Mouse (Mus musculus) hindbrain, embryonic 14.5 days (tissue): ENCODE measurements around the gene Stk10. TPM values are rescaled to one million over a fixed set of nuclear protein-coding genes. Genes with fewer than 3 reads are reported as not detected.

Experiments
- ATAC-seq: fragments of 200-750 bp; cut with Nextera tagmentation; 2 replicates; pipeline ENCODE4 v1.8.0; 2017; ENCODE audit warnings: moderate number of reproducible peaks, mild to moderate bottlenecking, moderate TSS enrichment, moderate library complexity; ENCODE audit not compliant: low FRiP score
- DNase-seq: peaks from one replicate; pipeline ENCODE4 v3.0.0-alpha.2; 2015; ENCODE audit warnings: low spot score
- H3K27ac ChIP-seq: fragments of 300-500 bp; sonication (generic); 2 replicates; pipeline ENCODE4 v1.5.1; 2014; ENCODE audit warnings: mild to moderate bottlenecking, moderate library complexity
- H3K27me3 ChIP-seq: fragments of 300-500 bp; sonication (generic); 2 replicates; pipeline ENCODE4 v1.6.1; 2014; ENCODE audit warnings: mild to moderate bottlenecking, low read length, mixed read lengths; ENCODE audit not compliant: control insufficient read depth, insufficient read depth
- H3K36me3 ChIP-seq: fragments of 300-500 bp; sonication (generic); replicated peaks from 2 replicates; pipeline ENCODE4 v1.6.1; 2014; ENCODE audit not compliant: control insufficient read depth, insufficient read depth
- H3K4me1 ChIP-seq: fragments of 300-500 bp; sonication (generic); replicated peaks from 2 replicates; pipeline ENCODE4 v1.6.1; 2014; ENCODE audit warnings: antibody characterized with exemption, low read length, mixed read lengths; ENCODE audit not compliant: control insufficient read depth, insufficient read depth
- H3K4me2 ChIP-seq: fragments of 300-500 bp; sonication (generic); replicated peaks from 2 replicates; pipeline ENCODE4 v1.6.1; 2014; ENCODE audit warnings: mild to moderate bottlenecking, moderate library complexity
- H3K4me3 ChIP-seq: fragments of 300-500 bp; sonication (generic); replicated peaks from 2 replicates; pipeline ENCODE4 v1.5.1; 2014; ENCODE audit warnings: mild to moderate bottlenecking, low read length
- H3K9ac ChIP-seq: fragments of 300-500 bp; sonication (generic); 2 replicates; pipeline ENCODE4 v1.6.1; 2014
- H3K9me3 ChIP-seq: fragments of 300-500 bp; sonication (generic); 2 replicates; pipeline ENCODE4 v1.6.1; 2016; ENCODE audit warnings: low read length; ENCODE audit not compliant: control insufficient read depth
- WGBS: fragments of 180-500 bp; shearing (Covaris S2); extraction: QIAGEN DNeasy Blood & Tissue Kit; methylation state at CpG from one replicate; pipeline ENCODE4 v1.1.7; 2014; 5-methylcytosine and 5-hydroxymethylcytosine counted together
- polyA plus RNA-seq: library from polyadenylated mRNA; unstranded; fragments of >200 nt; fragmentation: Nextera tagmentation; extraction: Ambion mirVana; gene quantifications from 2 replicates; pipeline ENCODE4 v1.2.1, GENCODE M21; 2014

The Stk10 gene
- polyA plus RNA-seq, 1 experiment from 2014 or later, result 2.2 TPM

DNA sequence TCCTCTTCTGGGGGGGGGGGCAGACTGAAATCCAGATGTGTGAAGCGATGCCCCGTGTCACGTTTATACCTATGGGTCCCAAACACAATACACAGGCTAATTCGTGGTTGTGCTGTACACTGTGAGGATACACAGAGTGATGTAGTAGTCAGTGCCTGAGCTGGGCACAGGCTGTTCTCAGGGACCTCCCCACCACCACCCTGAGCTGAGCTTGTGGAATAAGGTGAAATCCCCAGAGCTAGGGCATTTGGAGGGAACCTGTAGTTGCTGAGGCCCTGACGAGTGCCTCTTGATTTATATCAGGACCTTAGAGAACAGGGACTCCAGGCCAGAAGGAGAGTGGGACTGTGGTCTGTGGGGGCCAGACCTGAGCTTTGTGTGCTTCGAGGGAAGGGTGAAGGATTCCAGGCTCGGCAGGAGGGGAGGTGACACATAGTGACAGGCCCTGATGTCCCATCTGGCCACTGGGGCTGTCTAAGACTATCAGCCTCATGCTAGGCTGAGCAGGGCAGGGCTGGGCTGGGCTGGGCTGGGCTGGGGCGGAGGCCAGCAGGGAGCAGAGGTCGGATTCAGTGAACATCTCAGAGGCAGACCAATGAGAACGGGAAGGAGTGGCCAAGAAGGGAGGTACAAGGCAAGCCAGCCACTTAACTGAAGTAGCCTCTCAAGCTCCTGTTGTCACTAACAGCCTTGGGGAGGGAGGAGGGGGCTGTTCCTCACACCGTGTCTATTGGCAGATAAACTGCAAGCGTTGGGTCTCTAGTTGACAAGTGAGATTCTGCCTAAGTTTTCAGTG is 68.6 kb downstream of the Stk10 start:
- Histone ChIP-seq H3K27me3 (no peaks in the 10 kb centered on the region), H3K27ac (no peak overlapping the region), H3K4me3 (no peak overlapping the region), H3K36me3 (no peaks in the 10 kb centered on the region), H3K9me3 (no peaks in the 10 kb centered on the region), H3K4me2 (no peak overlapping the region), H3K9ac (no peak overlapping the region), H3K4me1 (peaks cover 11% of the 10 kb centered on the region; the same call in 1 of the 2 replicates)
- ATAC-seq (0 out of 2 replicates have a peak, but pooled peaks have one; percentile 19), DNase-seq (no peak)
- 46% methylated on average over 12 of the region's 12 CpGs for WGBS

DNA sequence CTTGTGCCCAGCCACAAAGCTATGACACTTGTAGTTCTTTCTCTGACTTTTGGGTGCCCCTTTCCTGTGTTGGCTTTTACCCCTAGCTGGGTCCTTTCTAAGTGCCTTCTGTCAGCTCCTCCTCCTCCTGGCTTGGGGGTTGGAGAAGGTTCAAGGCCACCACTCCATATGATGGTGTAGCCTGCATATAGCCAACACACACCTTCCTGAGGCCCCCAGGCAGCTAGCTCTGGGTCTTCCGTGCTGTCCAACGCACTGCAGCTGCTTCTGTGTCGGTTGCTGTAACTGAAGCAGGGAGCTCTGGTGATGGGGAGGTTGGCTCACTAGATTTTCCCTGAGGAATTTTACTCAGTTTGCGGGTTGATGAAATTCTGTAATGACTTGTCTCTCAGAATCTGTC is 71.6 kb downstream of the Stk10 start:
- Histone ChIP-seq H3K4me2 (no peak overlapping the region), H3K27ac (peak overlapping the region; percentile 41; the same call in 1 of the 2 replicates), H3K27me3 (no peaks in the 10 kb centered on the region), H3K9me3 (no peaks in the 10 kb centered on the region), H3K36me3 (no peaks in the 10 kb centered on the region), H3K4me1 (peaks cover 11% of the 10 kb centered on the region; the same call in 1 of the 2 replicates), H3K4me3 (no peak overlapping the region), H3K9ac (no peak overlapping the region)
- ATAC-seq (no peak), DNase-seq (no peak)
- 53% methylated on average over 4 of the region's 4 CpGs for WGBS

- H3K9ac ChIP-seq, result no peak overlapping the region
- H3K27ac ChIP-seq, result peak overlapping the region; percentile 41; the same call in 1 of the 2 replicates
- H3K27me3 ChIP-seq, result no peaks in the 10 kb centered on the region
- no peaks in the 10 kb centered on the region for H3K9me3 ChIP-seq
- H3K4me3 ChIP-seq, result no peak overlapping the region
- peak; percentile 55; the same call in 1 of the 2 replicates for ATAC-seq
- peaks cover 11% of the 10 kb centered on the region; the same call in 1 of the 2 replicates for H3K4me1 ChIP-seq
- no peak overlapping the region for H3K4me2 ChIP-seq
- DNase-seq, result no peak
- H3K36me3 ChIP-seq, result no peaks in the 10 kb centered on the region
- WGBS, result 54% methylated on average over 7 of the region's 7 CpGs
Measured at GRCm38 (mm10) chr11:32605131-32605860, 72.2 kb downstream of the Stk10 start.

GRCm38 (mm10) chr11:32605907-32606306 is 72.8 kb downstream of the Stk10 start:
- peaks cover 11% of the 10 kb centered on the region; the same call in 1 of the 2 replicates for H3K4me1 ChIP-seq
- no peak for DNase-seq
- ATAC-seq, result no peak
- 96% methylated on average over 3 of the region's 3 CpGs for WGBS
- H3K9me3 ChIP-seq, result no peaks in the 10 kb centered on the region
- no peak overlapping the region for H3K9ac ChIP-seq
- H3K27ac ChIP-seq, result no peak overlapping the region
- H3K36me3 ChIP-seq, result no peaks in the 10 kb centered on the region
- no peak overlapping the region for H3K4me3 ChIP-seq
- H3K27me3 ChIP-seq, result no peaks in the 10 kb centered on the region
- H3K4me2 ChIP-seq, result no peak overlapping the region

DNA sequence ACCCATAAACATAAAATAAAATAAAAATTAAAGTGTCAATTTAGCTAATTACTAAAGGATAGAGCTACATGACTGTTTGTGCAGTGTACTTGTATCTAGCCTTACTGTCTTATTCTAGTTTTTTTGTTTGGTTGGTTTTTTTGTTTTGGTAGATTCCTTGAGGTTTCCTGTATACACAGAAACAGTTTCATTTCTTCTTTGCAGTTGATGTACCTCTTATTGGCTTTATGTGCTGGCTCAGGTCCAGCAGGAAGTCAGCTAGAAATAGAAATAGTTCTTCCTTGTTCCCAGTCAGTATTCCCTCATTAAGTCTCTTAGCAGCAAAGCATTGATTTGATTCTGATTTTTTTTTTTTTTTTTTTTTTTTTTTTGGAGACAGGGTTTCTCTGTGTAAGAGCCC is 74.2 kb downstream of the Stk10 start:
- H3K4me1 ChIP-seq, result peaks cover 11% of the 10 kb centered on the region; the same call in 1 of the 2 replicates
- no peak for ATAC-seq
- no peak overlapping the region for H3K4me3 ChIP-seq
- no peaks in the 10 kb centered on the region for H3K36me3 ChIP-seq
- H3K27ac ChIP-seq, result no peak overlapping the region
- H3K4me2 ChIP-seq, result no peak overlapping the region
- H3K9me3 ChIP-seq, result no peaks in the 10 kb centered on the region
- DNase-seq, result no peak
- H3K27me3 ChIP-seq, result no peaks in the 10 kb centered on the region
- no peak overlapping the region for H3K9ac ChIP-seq

DNA sequence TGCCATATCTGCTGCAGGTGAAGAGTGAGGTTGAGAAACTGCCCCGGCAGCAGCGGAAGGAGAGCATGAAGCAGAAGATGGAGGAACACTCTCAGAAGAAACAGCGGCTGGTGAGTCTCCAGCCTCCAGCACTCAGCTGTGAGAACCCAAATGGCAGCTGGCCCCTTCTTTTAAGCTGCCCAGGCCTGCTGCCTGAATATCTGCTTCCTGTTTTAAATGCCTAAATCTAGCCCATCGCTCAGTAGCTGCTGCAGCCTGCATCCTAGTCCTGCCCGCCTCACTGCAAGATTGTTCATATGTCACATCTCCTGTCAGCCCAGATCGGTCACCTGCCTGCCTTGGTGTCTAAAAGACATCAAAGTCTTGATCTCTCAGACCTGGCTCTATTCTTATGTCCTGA is 77.5 kb downstream of the Stk10 start:
- Histone ChIP-seq H3K27me3 (no peaks in the 10 kb centered on the region), H3K36me3 (no peaks in the 10 kb centered on the region; the same call in 1 of the 2 replicates), H3K4me1 (no peaks in the 10 kb centered on the region), H3K9me3 (no peaks in the 10 kb centered on the region), H3K9ac (no peak overlapping the region), H3K4me3 (no peak overlapping the region), H3K4me2 (no peak overlapping the region), H3K27ac (no peak overlapping the region)
- 89% methylated on average over 6 of the region's 6 CpGs for WGBS
- DNase-seq (no peak), ATAC-seq (no peak)

- Histone ChIP-seq H3K27me3 (no peaks in the 10 kb centered on the region), H3K36me3 (no peaks in the 10 kb centered on the region; the same call in 1 of the 2 replicates), H3K9me3 (no peaks in the 10 kb centered on the region), H3K4me3 (no peak overlapping the region), H3K4me1 (no peaks in the 10 kb centered on the region), H3K27ac (no peak overlapping the region), H3K4me2 (no peak overlapping the region), H3K9ac (no peak overlapping the region)
- 85% methylated on average over 6 of the region's 6 CpGs for WGBS
- DNase-seq, result no peak
- ATAC-seq, result no peak
Measured at GRCm38 (mm10) chr11:32612304-32612703, 79.2 kb downstream of the Stk10 start.

DNA sequence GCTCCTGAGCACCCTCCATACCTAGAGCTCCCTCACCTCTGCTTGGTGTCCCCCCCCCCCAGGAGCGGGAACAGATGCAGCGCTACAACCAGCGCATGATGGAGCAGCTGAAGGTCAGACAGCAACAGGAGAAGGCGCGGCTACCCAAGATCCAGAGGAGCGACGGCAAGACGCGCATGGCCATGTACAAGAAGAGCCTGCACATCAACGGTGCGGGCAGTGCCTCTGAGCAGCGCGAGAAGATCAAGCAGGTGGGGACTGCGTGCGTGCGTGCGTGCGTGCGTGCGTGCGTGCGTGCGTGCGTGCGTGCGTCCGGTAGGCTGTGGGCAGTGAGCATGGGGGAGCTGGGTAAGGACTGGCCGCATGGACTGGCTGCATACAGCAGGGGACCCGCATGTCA is 81.4 kb downstream of the Stk10 start:
- H3K9ac ChIP-seq, result no peak overlapping the region
- no peak for ATAC-seq
- H3K9me3 ChIP-seq, result no peaks in the 10 kb centered on the region
- H3K27ac ChIP-seq, result no peak overlapping the region
- WGBS, result 94% methylated on average over 29 of the region's 29 CpGs
- no peak overlapping the region for H3K4me3 ChIP-seq
- no peaks in the 10 kb centered on the region for H3K27me3 ChIP-seq
- H3K36me3 ChIP-seq, result no peaks in the 10 kb centered on the region; the same call in 1 of the 2 replicates
- no peak overlapping the region for H3K4me2 ChIP-seq
- no peak for DNase-seq
- no peaks in the 10 kb centered on the region for H3K4me1 ChIP-seq

- no peak overlapping the region for H3K4me2 ChIP-seq
- ATAC-seq (no peak), DNase-seq (no peak)
- WGBS, result 17% methylated on average over 11 of the region's 11 CpGs
- no peak overlapping the region for H3K27ac ChIP-seq
- no peak overlapping the region for H3K9ac ChIP-seq
- H3K4me1 ChIP-seq, result peaks cover 9% of the 10 kb centered on the region; the same call in 1 of the 2 replicates
- H3K9me3 ChIP-seq, result no peaks in the 10 kb centered on the region
- no peaks in the 10 kb centered on the region; the same call in 1 of the 2 replicates for H3K36me3 ChIP-seq
- no peaks in the 10 kb centered on the region for H3K27me3 ChIP-seq
- H3K4me3 ChIP-seq, result no peak overlapping the region
Measured at GRCm38 (mm10) chr11:32615561-32615960, 82.5 kb downstream of the Stk10 start.
